Mouse (Mus musculus) layer of hippocampus, adult 18-20 months (tissue): ENCODE measurements around the gene Mrpl30. TPM values are rescaled to one million over a fixed set of nuclear protein-coding genes. Genes with fewer than 3 reads are reported as not detected.

ENCODE experiments used
- DNase-seq, 2 experiments: peaks; one replicate each; pipeline ENCODE4 v3.0.0; 2022; ENCODE audit warnings: low spot score in 2 of 2
- long read RNA-seq: library from polyadenylated mRNA; stranded (forward); transcript quantifications from one replicate; pipeline ENCODE4 v2.0.0, GENCODE M21; 2021
- total RNA-seq, 2 experiments: library from RNA; stranded (reverse); gene quantifications; 2 replicates each; pipeline ENCODE4 v1.2.3; 2021

Mrpl30 gene
- total RNA-seq: 100 to 1,000 TPM; 137 to 140 TPM
- long read RNA-seq, transcript Mrpl30-201 (6 exons, 969 nt): major isoform, 18 of 91 reads
- long read RNA-seq, partial matches to known transcripts: 0 of 91 reads
- long read RNA-seq, other reads (novel, unspliced or antisense): 67 of 91 reads

- peak; percentile 83 to 93 for DNase-seq
Measured at GRCm38 (mm10) chr1:37890025-37890652, at the start of gene Mrpl30, which contains the start of gene Mitd1. TSS of gene Mrpl30 (plus strand) at chr1:37890477. TSS of gene Mitd1 (minus strand) at chr1:37890411.

- no peak for DNase-seq
Measured at GRCm38 (mm10) chr1:37846878-37847277, 43.4 kb upstream of the Mrpl30 start.

- DNase-seq: peak; percentile 19 to 69
Measured at GRCm38 (mm10) chr1:37850696-37851095, 39.6 kb upstream of the Mrpl30 start.

DNA sequence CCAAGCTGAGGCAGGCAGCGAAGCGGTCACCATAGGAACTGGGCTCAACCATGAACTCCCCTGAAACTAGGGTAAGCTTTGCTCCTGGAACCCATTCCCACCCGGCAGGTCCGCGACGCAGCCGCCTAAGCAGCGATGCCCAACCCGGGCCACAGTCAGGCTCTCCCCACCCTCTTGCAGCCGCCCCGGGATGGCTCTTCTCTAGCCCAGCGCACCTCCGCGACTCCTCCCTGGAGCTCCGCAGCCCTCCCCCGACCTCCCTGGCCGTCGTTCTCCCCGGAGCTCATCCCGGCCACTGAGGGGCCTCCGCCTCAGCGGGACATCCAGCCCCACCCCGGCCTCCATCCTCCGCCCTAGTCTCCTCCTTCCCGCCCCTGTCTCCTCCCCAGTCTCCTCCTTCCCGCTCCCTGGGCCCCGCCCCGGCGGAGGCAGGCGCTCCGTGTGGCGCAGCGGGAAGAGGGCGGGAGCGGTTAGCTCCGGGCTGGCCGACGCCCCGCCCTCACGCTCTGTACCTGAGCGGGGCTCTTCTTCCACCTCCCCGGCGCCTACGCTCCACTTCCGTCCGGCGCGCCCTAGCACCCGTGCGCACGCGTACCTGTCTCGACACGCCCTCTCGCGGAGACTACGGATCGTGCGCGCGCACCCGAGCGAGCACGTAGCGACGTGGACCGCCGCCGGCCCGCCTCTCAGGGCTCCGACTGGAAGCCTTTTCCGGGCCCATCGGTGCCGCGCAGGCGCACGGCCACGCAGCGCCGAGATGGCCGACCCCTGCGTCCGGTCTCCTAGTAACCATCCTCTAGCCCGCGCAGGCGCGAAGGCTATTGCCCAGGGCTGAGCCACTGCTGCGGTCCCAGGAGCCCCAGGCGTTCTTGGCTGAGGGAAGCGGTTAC lies 25.5 kb upstream of the Mrpl30 start:
- peak; percentile 100 for DNase-seq

GRCm38 (mm10) chr1:37865401-37866215 lies 24.7 kb upstream of the Mrpl30 start:
- no peak for DNase-seq

DNA sequence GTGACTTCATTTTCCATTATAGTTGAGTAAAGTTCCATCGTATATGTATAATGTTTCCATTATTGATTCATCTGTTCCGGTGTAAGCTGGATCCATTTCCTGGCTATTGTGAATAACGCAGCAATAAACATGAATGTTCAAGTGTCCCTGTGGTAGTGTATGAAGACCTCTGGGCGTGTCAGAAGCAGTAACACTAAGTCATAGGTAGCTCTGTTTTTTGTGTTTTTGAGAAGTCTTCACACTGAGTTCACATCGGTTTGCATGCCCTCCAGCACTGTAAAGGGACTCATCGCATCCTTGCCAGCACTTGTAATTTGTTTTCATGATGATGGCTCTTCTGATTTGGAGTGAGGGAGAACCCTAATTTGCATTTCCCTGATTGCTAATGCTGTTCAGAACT lies 24.0 kb upstream of the Mrpl30 start, which contains the start of gene Tsga10:
Gene Tsga10, minus strand, starts transcription at position 144 of the 400 bp plus-strand sequence.
- DNase-seq: no peak

- peak in 1 of 2 experiments; percentile 55 for DNase-seq
Measured at GRCm38 (mm10) chr1:37867056-37867455, 23.2 kb upstream of the Mrpl30 start.

DNA sequence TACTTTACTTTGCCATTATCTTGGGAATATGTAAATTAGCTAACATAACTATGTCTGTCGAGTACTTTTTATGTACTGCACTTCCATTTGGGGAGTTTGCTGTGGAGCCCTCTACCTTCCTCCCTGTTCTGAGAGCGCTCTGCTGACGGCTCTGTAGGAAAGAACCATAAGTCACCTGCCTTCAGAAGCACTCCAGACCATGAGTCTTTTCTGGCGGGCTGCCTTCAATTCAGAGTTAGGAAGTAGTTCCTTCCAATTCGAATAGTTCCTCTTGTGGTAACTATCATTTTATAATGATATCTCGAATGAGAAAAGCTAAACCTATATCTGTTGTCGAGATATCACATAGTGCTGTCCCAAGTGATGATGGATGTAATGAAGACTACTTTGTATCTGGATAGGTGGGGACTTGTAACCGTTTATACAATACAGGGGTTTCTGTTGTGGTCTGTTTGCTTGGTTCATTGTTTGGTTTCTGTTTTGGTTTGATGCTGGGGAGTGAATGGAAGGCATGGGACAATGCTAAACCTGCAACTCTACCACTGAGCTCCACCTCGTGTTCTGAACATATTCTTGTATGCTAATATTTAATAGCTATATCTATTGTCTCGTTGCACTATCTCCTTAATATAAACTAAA lies 22.5 kb upstream of the Mrpl30 start:
- DNase-seq: no peak

DNA sequence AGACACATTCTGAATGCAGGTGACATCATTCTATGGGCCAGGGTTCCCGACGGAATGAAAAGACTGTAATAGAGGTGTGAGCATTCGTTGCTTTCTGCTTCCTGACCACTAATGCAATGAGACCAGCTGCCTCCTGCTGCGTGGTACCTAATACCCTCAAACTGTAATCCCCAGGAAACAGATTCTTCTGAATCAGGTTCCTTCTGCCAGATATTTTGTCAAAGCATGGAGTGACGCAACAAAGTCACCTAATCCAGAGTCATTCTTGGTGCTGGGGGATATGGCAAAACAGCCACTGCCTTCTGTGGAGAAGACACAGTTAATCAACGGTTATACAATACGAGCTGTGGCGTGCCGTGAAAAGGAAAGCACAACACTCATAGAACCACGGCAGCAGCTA lies 21.6 kb upstream of the Mrpl30 start:
- DNase-seq: no peak

- DNase-seq: no peak
Measured at GRCm38 (mm10) chr1:37869362-37869761, 20.9 kb upstream of the Mrpl30 start.

DNA sequence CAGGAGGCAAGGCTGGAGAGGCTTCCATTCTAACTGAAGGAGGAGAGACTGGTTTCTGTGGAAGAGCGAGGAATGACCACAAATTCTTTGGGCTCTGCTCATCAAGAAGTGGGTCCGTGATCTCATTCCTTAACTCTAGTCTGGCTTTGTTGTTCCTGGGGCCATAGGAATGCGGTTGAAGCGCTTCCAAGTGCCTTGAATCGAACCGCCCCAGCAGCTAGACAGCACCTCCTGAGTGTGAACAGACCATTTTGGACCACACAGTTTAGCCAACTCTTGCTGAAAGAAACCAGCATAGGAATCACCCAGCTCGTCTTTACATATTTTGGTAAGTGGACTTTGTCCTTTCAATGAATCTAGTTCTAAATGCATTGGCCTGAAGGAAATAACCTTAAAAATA lies 18.6 kb upstream of the Mrpl30 start, which contains the start of gene Lipt1:
Gene Lipt1, plus strand, starts transcription at position 35 of the 400 bp plus-strand sequence.
- peak in 1 of 2 experiments; percentile 17 for DNase-seq

DNA sequence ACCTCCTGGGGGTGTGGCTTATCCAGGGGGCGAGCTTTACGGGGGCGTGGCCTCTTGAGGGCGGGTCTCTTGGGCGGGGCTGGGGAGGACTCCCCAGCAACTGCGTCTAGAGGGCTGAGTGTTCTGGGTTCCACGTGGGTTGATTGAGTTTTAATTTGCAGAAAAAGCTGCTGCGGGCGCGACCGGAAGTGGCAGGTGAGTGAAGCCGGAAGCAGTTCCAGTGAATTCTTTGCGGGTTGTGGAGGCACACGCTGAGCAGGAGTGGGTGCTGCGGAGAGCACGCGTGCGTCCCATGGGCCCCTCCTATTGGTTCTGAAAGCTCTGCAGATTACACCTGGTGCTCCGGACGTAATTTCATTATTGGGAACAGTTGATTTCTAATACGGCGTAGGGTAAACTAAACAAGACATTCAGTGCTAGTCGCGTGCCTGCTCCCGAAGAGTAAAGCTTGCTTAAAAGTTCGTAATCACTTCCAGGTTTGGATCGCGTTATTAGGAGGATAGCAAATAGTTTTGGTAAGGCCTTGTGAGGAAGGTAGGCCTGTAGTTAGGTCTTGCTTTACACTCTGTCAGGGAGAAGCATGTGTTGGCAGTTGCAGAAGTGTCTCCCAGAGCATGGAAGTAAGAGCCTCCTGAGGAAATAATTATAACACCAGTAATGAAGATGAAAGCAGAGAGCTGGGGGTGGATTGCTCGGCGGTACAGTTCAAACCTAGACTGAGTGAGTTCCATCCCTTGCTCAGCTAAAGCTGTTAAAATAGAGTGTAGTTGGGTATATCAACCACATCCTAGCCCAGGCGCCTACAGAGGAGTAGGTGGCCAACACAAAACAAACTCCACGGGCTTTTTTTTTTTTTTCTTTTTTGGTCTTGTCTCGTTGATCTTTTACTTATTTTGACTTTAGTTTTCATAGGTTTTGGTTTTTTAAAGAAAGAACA lies 17.9 kb upstream of the Mrpl30 start:
- DNase-seq: peak; percentile 77 to 85

- no peak for DNase-seq
Measured at GRCm38 (mm10) chr1:37873157-37873556, 17.1 kb upstream of the Mrpl30 start.

- no peak for DNase-seq
Measured at GRCm38 (mm10) chr1:37877736-37878460, 12.4 kb upstream of the Mrpl30 start.

DNA sequence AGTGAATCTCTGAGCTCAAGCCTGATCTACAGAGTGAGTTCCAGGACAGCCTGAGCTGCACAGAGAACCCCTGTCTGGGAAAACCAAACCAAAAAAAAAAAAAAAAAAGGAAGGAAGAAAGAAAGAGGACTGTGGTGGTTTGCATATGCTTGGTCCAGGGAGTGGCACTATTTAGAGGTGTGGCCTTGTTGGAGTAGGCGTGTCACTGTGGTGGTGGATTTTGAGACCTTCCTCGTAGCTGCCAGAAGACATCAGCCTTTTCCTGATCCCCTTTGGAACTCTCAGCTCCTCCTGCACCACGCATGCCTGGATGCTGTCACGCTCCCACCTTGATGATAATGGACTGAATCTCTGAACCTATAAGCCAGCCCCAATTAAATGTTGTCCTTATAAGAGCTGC lies 6.9 kb upstream of the Mrpl30 start:
- no peak for DNase-seq

- no peak for DNase-seq
Measured at GRCm38 (mm10) chr1:37884451-37884850, 5.8 kb upstream of the Mrpl30 start.

- no peak for DNase-seq
Measured at GRCm38 (mm10) chr1:37889206-37889605, 1.1 kb upstream of the Mrpl30 start.

DNA sequence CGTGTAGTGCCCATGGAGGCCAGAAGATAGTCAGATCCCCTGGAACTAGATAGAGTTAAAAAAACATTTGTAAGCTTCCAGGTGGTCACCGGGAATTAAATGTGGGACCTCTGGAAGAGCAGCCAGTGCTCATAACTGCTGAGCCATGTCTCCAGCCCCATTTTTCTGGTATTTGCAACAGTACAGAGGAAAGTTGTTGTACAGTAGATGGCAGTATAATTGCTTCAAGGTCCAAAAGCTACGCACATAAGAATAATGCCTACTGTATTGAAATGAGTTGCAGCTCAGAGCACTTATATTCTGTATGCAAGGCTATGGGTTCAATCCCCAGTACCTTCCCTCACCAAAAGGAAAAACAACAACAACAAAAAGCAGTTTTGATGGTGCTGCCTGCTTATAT lies 1.1 kb downstream of the Mrpl30 start:
- DNase-seq: no peak

GRCm38 (mm10) chr1:37894606-37895005 lies 4.3 kb downstream of the Mrpl30 start:
- no peak for DNase-seq
